Mouse (Mus musculus) c-Kit-negative CD71-positive TER-119-positive erythroid progenitor cells, embryonic 14.5 days (primary cell): Measurements from ENCODE around the gene Olfr243.
A peak's percentile ranks its signal among the peaks of the same experiment; 100 is the strongest.
"Not testable (repeated sequence)": the region's sequence is repeated elsewhere in the genome, so short reads cannot be mapped to it uniquely, and the experiment has no call there.

Experiments
- DNase-seq: peaks from one replicate; pipeline ENCODE4 v3.0.0-alpha.2; 2013; ENCODE audit warnings: low read depth, low spot score

Olfr243 gene

GRCm38 (mm10) chr7:103714371-103714770 is at the start of gene Olfr243:
TSS of gene Olfr243 (plus strand) at chr7:103714671.
- DNase-seq = no peak

GRCm38 (mm10) chr7:103671091-103671490 is 43.4 kb upstream of the Olfr243 start, which contains the start of gene Olfr624:
TSS of gene Olfr624 (minus strand) at chr7:103671191.
- DNase-seq = no peak

- DNase-seq = no peak
Observed at GRCm38 (mm10) chr7:103682420-103682819, 32.1 kb upstream of the Olfr243 start, which contains the start of gene Olfr625-ps1. TSS of gene Olfr625-ps1 (plus strand) at chr7:103682720.

- DNase-seq = no peak
Observed at GRCm38 (mm10) chr7:103699469-103699868, 15.0 kb upstream of the Olfr243 start.

- DNase-seq = peak; percentile 11
Observed at GRCm38 (mm10) chr7:103712024-103712423, 2.4 kb upstream of the Olfr243 start.

- DNase-seq = not testable (repeated sequence)
Observed at GRCm38 (mm10) chr7:103716398-103716797, 1.9 kb downstream of the Olfr243 start.

GRCm38 (mm10) chr7:103730074-103730473 is 15.6 kb downstream of the Olfr243 start, which contains the start of gene Olfr628:
TSS of gene Olfr628 (plus strand) at chr7:103730374.
- no peak for DNase-seq

- no peak for DNase-seq
Observed at GRCm38 (mm10) chr7:103744843-103745242, 30.4 kb downstream of the Olfr243 start, which contains the start of gene Olfr629. TSS of gene Olfr629 (minus strand) at chr7:103744943.

- DNase-seq = no peak
Observed at GRCm38 (mm10) chr7:103757233-103757632, 42.8 kb downstream of the Olfr243 start, which contains the start of gene Olfr630. TSS of gene Olfr630 (minus strand) at chr7:103757333.

GRCm38 (mm10) chr7:103762212-103762611 is 47.7 kb downstream of the Olfr243 start:
- DNase-seq = not testable (repeated sequence)

- DNase-seq = not testable (repeated sequence)
Observed at GRCm38 (mm10) chr7:103767687-103768086, 53.2 kb downstream of the Olfr243 start.
